Mouse (Mus musculus) liver, embryonic 14.5 days (tissue): ENCODE measurements around the gene Actbl2. TPM values are rescaled to one million over a fixed set of nuclear protein-coding genes. Genes with fewer than 3 reads are reported as not detected.

Experiments used
- ATAC-seq: fragments of 200-750 bp; cut with Nextera tagmentation; 2 replicates; pipeline ENCODE4 v1.8.0; 2017; ENCODE audit warnings: moderate number of reproducible peaks, mild to moderate bottlenecking, moderate library complexity; ENCODE audit not compliant: insufficient read depth
- DNase-seq, 3 experiments: peaks; one replicate each; pipeline ENCODE4 v3.0.0-alpha.2; 2012 to 2013; ENCODE audit warnings: low read depth in 3 of 3, low spot score in 3 of 3
- H3K27ac ChIP-seq: fragments of 300-500 bp; sonication (generic); 2 replicates; pipeline ENCODE4 v1.5.1; 2014; ENCODE audit warnings: moderate library complexity, mild to moderate bottlenecking, control low read depth, inconsistent platforms
- H3K27me3 ChIP-seq: fragments of 300-500 bp; sonication (generic); 2 replicates; pipeline ENCODE4 v1.6.1; 2014; ENCODE audit warnings: mild to moderate bottlenecking, low read length, moderate library complexity; ENCODE audit not compliant: control insufficient read depth, insufficient read depth
- H3K36me3 ChIP-seq: fragments of 300-500 bp; sonication (generic); replicated peaks from 2 replicates; pipeline ENCODE4 v1.6.1; 2014; ENCODE audit warnings: low read depth; ENCODE audit not compliant: control insufficient read depth, insufficient read depth
- H3K4me1 ChIP-seq, 2 experiments: fragments of 200-500 bp in 1 of 2; fragments of 300-500 bp in 1 of 2; sonication (generic) in 1 of 2; replicated peaks; 2 replicates each; pipeline ENCODE4 v1.6.1; 2012 to 2014; ENCODE audit warnings: antibody characterized with exemption in 1 of 2, inconsistent platforms in 1 of 2, low read length in 1 of 2; ENCODE audit not compliant: control insufficient read depth in 2 of 2, insufficient read depth in 2 of 2
- H3K4me2 ChIP-seq: fragments of 300-500 bp; sonication (generic); 2 replicates; pipeline ENCODE4 v1.6.1; 2014; ENCODE audit warnings: low read depth, mild to moderate bottlenecking, control low read depth, moderate library complexity
- H3K4me3 ChIP-seq, 2 experiments: fragments of 200-500 bp in 1 of 2; fragments of 300-500 bp in 1 of 2; sonication (generic) in 1 of 2; 2 replicates each; pipeline ENCODE4 v1.5.1; 2012 to 2014; ENCODE audit warnings: low read depth in 2 of 2, low read length in 2 of 2, mild to moderate bottlenecking in 2 of 2, control low read depth in 1 of 2, inconsistent platforms in 1 of 2, moderate library complexity in 1 of 2; ENCODE audit not compliant: insufficient read depth in 1 of 2
- H3K9ac ChIP-seq: fragments of 300-500 bp; sonication (generic); replicated peaks from 2 replicates; pipeline ENCODE4 v1.6.1; 2014; ENCODE audit warnings: mild to moderate bottlenecking, control low read depth, moderate library complexity
- H3K9me3 ChIP-seq: fragments of 300-500 bp; sonication (generic); 2 replicates; pipeline ENCODE4 v1.6.1; 2016; ENCODE audit warnings: low read length, mixed read lengths; ENCODE audit not compliant: control insufficient read depth
- CTCF ChIP-seq: IDR thresholded peaks from 2 replicates; pipeline ENCODE4 v1.5.1; 2016; ENCODE audit warnings: antibody characterized with exemption, low read depth, control low read depth
- EP300 ChIP-seq: IDR thresholded peaks from 2 replicates; pipeline ENCODE4 v1.6.1; 2016; ENCODE audit warnings: antibody characterized with exemption, low read depth
- WGBS: fragments of 180-500 bp; shearing (Covaris S2); extraction: QIAGEN DNeasy Blood & Tissue Kit; methylation state at CpG from one replicate; pipeline ENCODE4 v1.1.7; 2014; ENCODE audit not compliant: insufficient replicate concordance; 5-methylcytosine and 5-hydroxymethylcytosine counted together
- polyA plus RNA-seq, 2 experiments: library from polyadenylated mRNA; depleted of rRNA in 1 of 2; stranded (reverse) in 1 of 2; unstranded in 1 of 2; fragments of >200 nt; fragmentation: Nextera tagmentation in 1 of 2; extraction: Ambion mirVana in 1 of 2; gene quantifications; 2 replicates each; pipeline versions ENCODE4 v1.2.1 to v1.2.3; 2012 to 2014

Actbl2 gene
- polyA plus RNA-seq, 2 experiments, result not detected

- Histone ChIP-seq H3K27ac (no peak overlapping the region), H3K4me2 (no peak overlapping the region), H3K27me3 (no peaks in the 10 kb centered on the region), H3K36me3 (no peaks in the 10 kb centered on the region), H3K9ac (no peak overlapping the region), H3K4me3 (no peak overlapping the region), H3K9me3 (no peaks in the 10 kb centered on the region), H3K4me1 (no peaks in the 10 kb centered on the region)
- WGBS, result 34% methylated on average over 5 of the region's 5 CpGs
- ATAC-seq (no peak), DNase-seq (no peak)
- no peak for TF ChIP-seq CTCF
- no peak for TF ChIP-seq EP300
Measured at GRCm38 (mm10) chr13:111233356-111233755, 21.5 kb upstream of the Actbl2 start.

DNA sequence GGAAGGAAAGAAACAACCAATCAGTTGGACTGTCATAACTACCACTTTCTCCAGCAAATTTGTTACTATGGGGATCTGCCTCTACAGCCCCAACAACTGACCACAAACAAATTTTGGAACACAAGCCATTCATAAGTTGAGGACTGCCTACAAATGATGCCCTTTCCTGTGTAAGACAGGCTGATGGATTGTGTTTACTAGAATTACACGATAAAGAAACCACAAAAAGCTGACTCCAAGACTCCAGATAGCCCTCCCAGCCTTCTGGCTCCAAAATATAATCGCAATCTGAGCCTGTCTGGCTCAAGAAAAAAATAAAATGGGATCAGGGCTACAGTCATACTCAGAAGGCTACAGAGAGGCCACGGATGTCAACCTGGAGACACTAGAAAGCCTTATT lies 20.2 kb upstream of the Actbl2 start:
- Histone ChIP-seq H3K4me2 (no peak overlapping the region), H3K9me3 (no peaks in the 10 kb centered on the region), H3K36me3 (no peaks in the 10 kb centered on the region), H3K4me1 (no peaks in the 10 kb centered on the region), H3K27me3 (no peaks in the 10 kb centered on the region), H3K4me3 (no peak overlapping the region), H3K27ac (no peak overlapping the region), H3K9ac (no peak overlapping the region)
- TF ChIP-seq CTCF, result no peak
- no peak for TF ChIP-seq EP300
- DNase-seq (no peak), ATAC-seq (no peak)
- WGBS, result 16% methylated on average over 3 of the region's 3 CpGs

- no peak for DNase-seq
- no peak for ATAC-seq
- H3K4me2 ChIP-seq, result no peak overlapping the region
- no peak for TF ChIP-seq EP300
- TF ChIP-seq CTCF, result no peak
- H3K4me1 ChIP-seq, result no peaks in the 10 kb centered on the region
- no peak overlapping the region for H3K27ac ChIP-seq
- H3K9ac ChIP-seq, result no peak overlapping the region
- H3K27me3 ChIP-seq, result no peaks in the 10 kb centered on the region
- H3K4me3 ChIP-seq, result no peak overlapping the region
- H3K36me3 ChIP-seq, result no peaks in the 10 kb centered on the region
- 56% methylated on average over 6 of the region's 6 CpGs for WGBS
- no peaks in the 10 kb centered on the region for H3K9me3 ChIP-seq
Measured at GRCm38 (mm10) chr13:111235719-111236166, 19.1 kb upstream of the Actbl2 start.

- Histone ChIP-seq H3K4me3 (no peak overlapping the region), H3K9me3 (no peaks in the 10 kb centered on the region), H3K27ac (no peak overlapping the region), H3K27me3 (no peaks in the 10 kb centered on the region), H3K9ac (no peak overlapping the region), H3K4me1 (no peaks in the 10 kb centered on the region), H3K4me2 (no peak overlapping the region), H3K36me3 (no peaks in the 10 kb centered on the region)
- DNase-seq, result no peak
- WGBS, result 48% methylated on average over 9 of the region's 9 CpGs
- no peak for ATAC-seq
- no peak for TF ChIP-seq CTCF
- no peak for TF ChIP-seq EP300
Measured at GRCm38 (mm10) chr13:111236461-111236864, 18.4 kb upstream of the Actbl2 start.

DNA sequence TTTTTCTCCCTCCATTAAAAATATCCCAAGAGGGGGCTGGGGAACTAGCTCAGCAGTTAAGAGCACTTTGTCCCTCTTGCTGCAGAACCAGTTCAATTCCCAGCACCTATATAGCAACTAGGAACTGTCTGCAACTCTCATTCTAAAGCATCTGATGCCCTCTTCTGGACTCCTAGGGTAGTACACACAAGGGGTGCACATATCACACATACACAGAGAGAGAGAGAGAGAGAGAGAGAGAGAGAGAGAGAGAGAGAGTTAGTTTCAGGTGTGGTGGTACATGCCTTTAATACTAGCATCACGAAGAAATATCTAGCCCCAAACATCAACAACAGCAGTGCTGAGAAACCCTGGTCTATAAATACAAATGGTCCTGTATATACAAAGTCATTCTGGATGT lies 17.5 kb upstream of the Actbl2 start:
- WGBS, result 57% methylated on average over 1 of the region's 1 CpGs
- H3K4me2 ChIP-seq, result no peak overlapping the region
- TF ChIP-seq EP300 (no peak), CTCF (no peak)
- ATAC-seq (no peak), DNase-seq (no peak)
- no peak overlapping the region for H3K9ac ChIP-seq
- H3K4me1 ChIP-seq, result no peaks in the 10 kb centered on the region
- no peak overlapping the region for H3K4me3 ChIP-seq
- no peaks in the 10 kb centered on the region for H3K9me3 ChIP-seq
- H3K36me3 ChIP-seq, result no peaks in the 10 kb centered on the region
- no peak overlapping the region for H3K27ac ChIP-seq
- H3K27me3 ChIP-seq, result no peaks in the 10 kb centered on the region
